Mouse (Mus musculus): ENCODE data around the gene Aacs. TPM values are rescaled to one million over a fixed set of nuclear protein-coding genes. Genes with fewer than 3 reads are reported as not detected.
A peak's percentile ranks its signal among the peaks of the same experiment; 100 is the strongest.

Aacs gene
- total and polyA plus RNA-seq, 3 experiments, result 21.3 to 48.8 (median 39.8) TPM

DNA sequence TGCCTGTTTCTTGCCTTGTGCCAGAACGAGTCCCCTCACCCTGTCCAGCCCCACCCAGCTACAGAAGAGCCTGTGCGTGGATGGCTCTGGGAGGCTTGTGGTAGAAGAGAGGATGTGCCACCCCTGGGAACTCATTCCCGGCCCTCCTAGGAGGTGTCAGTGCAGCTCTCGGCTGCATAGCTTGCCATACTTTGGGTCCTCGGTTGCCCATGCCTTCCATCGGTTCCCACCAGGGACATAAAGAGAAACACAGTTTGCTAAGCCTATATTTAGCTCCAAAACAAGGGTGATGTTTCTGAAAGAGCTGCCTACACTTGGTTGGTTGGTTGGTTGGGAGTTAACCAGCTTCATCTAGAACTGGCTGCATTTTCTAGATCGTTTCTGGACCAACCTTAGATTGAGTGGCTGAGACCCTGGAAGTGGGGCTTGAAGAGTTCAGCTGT lies 58.6 kb downstream of the Aacs start:
- no peak overlapping the region for H3K27ac ChIP-seq (ENCODE audit: insufficient read depth, low read depth)
- DNase-seq (ENCODE audit: extremely low read depth), result no peak
- TF ChIP-seq RCOR1 (conservative IDR thresholded peaks at IDR 0.05; ENCODE audit: low read depth, low read length), result no peak
- TF ChIP-seq JUND (conservative IDR thresholded peaks at IDR 0.05; ENCODE audit: low read depth, low read length), result no peak
- no peak for TF ChIP-seq CHD1 (IDR thresholded peaks at IDR 0.05; ENCODE audit: low read depth, low read length)
- TF ChIP-seq MAFK (IDR thresholded peaks at IDR 0.05; ENCODE audit: insufficient replicate concordance, low read length), result no peak
- no peak for TF ChIP-seq KAT2A (IDR thresholded peaks at IDR 0.05; ENCODE audit: insufficient replicate concordance, low read length)
- no peak for TF ChIP-seq E2F4 (IDR thresholded peaks at IDR 0.05; ENCODE audit: insufficient replicate concordance, low read depth, low read length)
- TF ChIP-seq ZMIZ1 (IDR thresholded peaks at IDR 0.05; ENCODE audit: low read depth, low read length), result no peak
- no peak for TF ChIP-seq ZKSCAN1 (IDR thresholded peaks at IDR 0.05; ENCODE audit: borderline replicate concordance, low read depth, low read length)
- no peak for TF ChIP-seq PAX5 (IDR thresholded peaks at IDR 0.05; ENCODE audit: low read length)
- TF ChIP-seq BHLHE40 (IDR thresholded peaks at IDR 0.05; ENCODE audit: low read depth, low read length), result no peak
- no peak for TF ChIP-seq USF1 (IDR thresholded peaks at IDR 0.05; ENCODE audit: low read depth, low read length)
- TF ChIP-seq USF2 (conservative IDR thresholded peaks at IDR 0.05; ENCODE audit: low read depth, low read length), result no peak
- TF ChIP-seq ZC3H11A (IDR thresholded peaks at IDR 0.05; ENCODE audit: low read depth, low read length), result no peak
- no peak for TF ChIP-seq ELF1 (IDR thresholded peaks at IDR 0.05; ENCODE audit: low read depth, low read length)
- H3K4me3 ChIP-seq (replicated peaks in 1 of 3; ENCODE audit: low read depth in 2 of 3, low read length in 2 of 3, poor library complexity in 1 of 3), result no peak overlapping the region
- H3K9me3 ChIP-seq (replicated peaks; ENCODE audit: low read length), result peaks cover 26% of the 10 kb centered on the region
- no peaks in the 10 kb centered on the region for H3K79me2 ChIP-seq (replicated peaks; ENCODE audit: control insufficient read depth, extremely low read depth, insufficient read depth, poor library complexity, severe bottlenecking)
- peaks cover 61% of the 10 kb centered on the region for H3K27me3 ChIP-seq (replicated peaks)
- dilution Hi-C loops (cut with MboI; ENCODE audit: extremely low pct_ligation_motif_present, extremely low pct_unique_long_range_greater_than_20kb, low sequenced_read_pairs), result no loop called here
- in situ Hi-C loops (cut with MboI; ENCODE audit: low pct_ligation_motif_present, low pct_unique_long_range_greater_than_20kb, low sequenced_read_pairs), result no loop called here
- H3K4me2 ChIP-seq (ENCODE audit: insufficient read depth, low read depth, poor library complexity, severe bottlenecking), result peak overlapping the region; percentile 68
- H3K9ac ChIP-seq (ENCODE audit: insufficient read depth, low read depth), result no peak overlapping the region
- H3K36me3 ChIP-seq (replicated peaks in 1 of 2; ENCODE audit: control insufficient read depth in 1 of 2, insufficient read depth in 1 of 2, low read length in 1 of 2), result no peaks in the 10 kb centered on the region
- H3K4me1 ChIP-seq (ENCODE audit: control insufficient read depth in 1 of 2, insufficient read depth in 2 of 2), result peaks cover 12 to 25% of the 10 kb centered on the region in 2 experiments

DNA sequence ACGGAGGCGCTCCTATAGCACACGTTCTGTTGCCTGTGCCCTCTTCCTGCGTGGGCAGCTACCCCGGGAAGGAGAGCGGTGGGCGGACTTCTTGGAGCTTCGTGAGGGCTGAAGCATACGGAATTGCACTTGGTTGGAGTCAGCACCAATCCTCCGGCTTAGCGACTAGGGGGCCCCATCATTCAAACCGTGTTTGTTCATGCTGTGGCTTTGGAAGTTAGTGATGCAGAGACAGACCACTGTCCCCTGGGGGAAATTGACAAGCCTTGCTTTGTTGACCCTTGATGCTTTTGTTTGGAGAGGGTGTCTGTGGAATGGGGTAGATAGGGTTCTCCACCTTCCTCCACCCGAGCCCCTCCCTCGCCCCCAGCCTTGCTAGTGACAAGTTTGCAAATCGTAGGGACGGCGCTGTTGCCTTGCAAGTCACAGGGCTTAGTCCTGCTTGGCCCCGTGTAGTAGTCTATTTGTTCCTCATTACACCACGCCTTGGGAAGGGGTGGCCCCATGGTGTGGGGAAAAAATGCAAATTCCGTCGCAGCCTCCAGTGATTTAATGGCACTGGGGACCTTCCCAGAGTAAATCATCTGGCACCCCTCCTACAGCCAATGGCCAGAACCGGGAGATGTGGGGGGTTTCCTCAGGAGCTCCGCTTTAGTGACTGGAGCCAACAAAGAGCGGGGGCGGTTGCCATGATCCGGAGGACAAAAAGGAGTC lies 59.2 kb downstream of the Aacs start:
- peak; percentile 82 for DNase-seq (ENCODE audit: extremely low read depth)
- TF ChIP-seq SMC3 (IDR thresholded peaks at IDR 0.05; ENCODE audit: low read depth, low read length) (0 out of 2 replicates have a peak, but pooled peaks have one; percentile 3), RAD21 (IDR thresholded peaks at IDR 0.05; ENCODE audit: low read depth, low read length) (peak; percentile 39), IRF4 (IDR thresholded peaks at IDR 0.05; ENCODE audit: low read depth, low read length) (peak; percentile 55; the same call in 1 of the 2 replicates), PAX5 (IDR thresholded peaks at IDR 0.05; ENCODE audit: low read length) (no peak), POLR2AphosphoS2 (IDR thresholded peaks at IDR 0.05; ENCODE audit: low read depth, low read length) (no peak), CTCF (conservative IDR thresholded peaks at IDR 0.05 in 1 of 2, IDR thresholded peaks at IDR 0.05 in 1 of 2; ENCODE audit: low read depth in 2 of 2, low read length in 2 of 2) (peak in 1 of 2 experiments; percentile 43; a peak in 2 of 4 replicates), ETS1 (conservative IDR thresholded peaks at IDR 0.05; ENCODE audit: low read depth, low read length) (no peak; the same call in 1 of the 2 replicates), EP300 (IDR thresholded peaks at IDR 0.05; ENCODE audit: low read length) (peak; percentile 58), NRF1 (IDR thresholded peaks at IDR 0.05; ENCODE audit: low read depth, low read length) (no peak), MEF2A (IDR thresholded peaks at IDR 0.05; ENCODE audit: borderline replicate concordance, low read depth, low read length) (peak; percentile 47)
- H3K4me3 ChIP-seq (replicated peaks in 1 of 3; ENCODE audit: low read depth in 2 of 3, low read length in 2 of 3, poor library complexity in 1 of 3), result no peak overlapping the region
- no peaks in the 10 kb centered on the region for H3K36me3 ChIP-seq (replicated peaks in 1 of 2; ENCODE audit: control insufficient read depth in 1 of 2, insufficient read depth in 1 of 2, low read length in 1 of 2)
- peak overlapping the region; percentile 68 for H3K4me2 ChIP-seq (ENCODE audit: insufficient read depth, low read depth, poor library complexity, severe bottlenecking)
- H3K79me2 ChIP-seq (replicated peaks; ENCODE audit: control insufficient read depth, extremely low read depth, insufficient read depth, poor library complexity, severe bottlenecking), result no peaks in the 10 kb centered on the region
- no peak overlapping the region for H3K27ac ChIP-seq (ENCODE audit: insufficient read depth, low read depth)
- no peak overlapping the region for H3K9ac ChIP-seq (ENCODE audit: insufficient read depth, low read depth)
- in situ Hi-C loops (cut with MboI; ENCODE audit: low pct_ligation_motif_present, low pct_unique_long_range_greater_than_20kb, low sequenced_read_pairs), result no loop called here
- peaks cover 59% of the 10 kb centered on the region for H3K27me3 ChIP-seq (replicated peaks)
- dilution Hi-C loops (cut with MboI; ENCODE audit: extremely low pct_ligation_motif_present, extremely low pct_unique_long_range_greater_than_20kb, low sequenced_read_pairs), result no loop called here
- peaks cover 12 to 21% of the 10 kb centered on the region in 2 experiments for H3K4me1 ChIP-seq (ENCODE audit: control insufficient read depth in 1 of 2, insufficient read depth in 2 of 2)
- H3K9me3 ChIP-seq (replicated peaks; ENCODE audit: low read length), result peaks cover 26% of the 10 kb centered on the region
